Mouse (Mus musculus) cortical plate, adult 2 months (tissue): Measurements from ENCODE around the gene Serpina1e. TPM values are rescaled to one million over a fixed set of nuclear protein-coding genes. Genes with fewer than 3 reads are reported as not detected.
"Not testable (repeated sequence)": the region's sequence is repeated elsewhere in the genome, so short reads cannot be mapped to it uniquely, and the experiment has no call there.

ENCODE experiments used
- H3K27ac ChIP-seq: fragments of 200-500 bp; 2 replicates; pipeline ENCODE4 v1.5.1; 2012; ENCODE audit warnings: low read length, control low read depth, inconsistent platforms; ENCODE audit not compliant: insufficient read depth
- H3K4me1 ChIP-seq: fragments of 200-500 bp; 2 replicates; pipeline ENCODE4 v1.6.1; 2011; ENCODE audit warnings: low read length; ENCODE audit not compliant: control insufficient read depth, insufficient read depth
- H3K4me3 ChIP-seq: fragments of 200-500 bp; 2 replicates; pipeline ENCODE4 v1.5.1; 2011; ENCODE audit warnings: mild to moderate bottlenecking, low read length, control low read depth; ENCODE audit not compliant: insufficient read depth
- CTCF ChIP-seq: fragments of 200-500 bp; IDR thresholded peaks from 2 replicates; pipeline ENCODE4 v1.5.1; 2011; ENCODE audit warnings: mild to moderate bottlenecking, control low read depth, low read length; ENCODE audit not compliant: insufficient read depth; ENCODE audit errors: extremely low read depth
- POLR2A ChIP-seq: fragments of 200-500 bp; IDR thresholded peaks from 2 replicates; pipeline ENCODE4 v1.6.1; 2011; ENCODE audit warnings: mild to moderate bottlenecking, low read length, control low read depth; ENCODE audit not compliant: insufficient read depth; ENCODE audit errors: extremely low read depth
- polyA plus RNA-seq: library from polyadenylated mRNA; depleted of rRNA; stranded (reverse); fragments of >200 nt; gene quantifications from 2 replicates; pipeline ENCODE4 v1.2.3, GENCODE M21; 2012

The Serpina1e gene
- polyA plus RNA-seq, 1 experiment = not detected

DNA sequence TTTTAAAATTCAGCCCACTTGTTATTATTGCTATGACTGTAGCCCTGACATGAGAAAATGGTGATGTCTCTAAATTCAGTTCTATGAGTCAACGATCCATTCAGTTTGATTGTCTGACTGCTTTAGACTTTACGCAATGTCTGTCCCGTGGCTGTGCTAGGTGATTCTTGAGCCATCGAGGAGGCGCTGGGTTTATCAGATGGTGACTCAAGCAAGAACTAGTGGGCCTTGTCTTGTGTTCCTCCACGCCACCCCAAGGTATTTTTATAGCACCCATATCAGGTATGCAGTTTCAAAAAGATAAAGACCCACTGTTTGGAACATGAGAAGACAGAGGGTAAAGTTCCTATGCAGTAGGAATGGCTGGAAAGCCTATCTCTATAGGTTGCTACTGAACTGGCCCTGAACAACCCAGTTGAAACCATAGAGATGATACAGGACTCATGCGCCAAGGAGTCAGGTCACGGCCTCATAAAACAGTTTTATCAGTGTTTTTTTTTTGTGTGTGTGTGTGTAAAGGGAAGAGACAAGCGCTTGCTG, 10.9 kb upstream of the Serpina1e start:
- Histone ChIP-seq H3K4me3 (no peak overlapping the region), H3K27ac (no peak overlapping the region), H3K4me1 (no peaks in the 10 kb centered on the region; the same call in 1 of the 2 replicates)
- TF ChIP-seq POLR2A (no peak), CTCF (no peak)

DNA sequence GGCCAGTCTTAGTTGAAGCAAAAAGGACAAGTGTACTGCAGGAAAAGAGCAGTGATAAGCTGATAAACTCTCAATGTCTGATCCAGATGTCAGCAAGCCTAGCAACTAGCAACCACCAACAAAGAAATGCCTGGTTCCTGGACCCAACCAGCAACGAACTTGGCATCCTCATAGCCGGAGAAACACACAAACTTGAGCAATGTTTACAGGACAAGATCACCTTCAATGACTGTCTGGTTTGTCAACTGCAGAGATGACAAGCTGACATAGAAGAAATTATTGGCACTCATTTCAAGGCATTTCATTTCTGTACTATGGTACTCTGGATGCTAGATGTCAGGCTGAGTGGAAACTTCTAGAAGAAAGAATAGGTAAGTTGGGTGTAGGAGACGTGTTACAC, 8.0 kb upstream of the Serpina1e start:
- no peaks in the 10 kb centered on the region; the same call in 1 of the 2 replicates for H3K4me1 ChIP-seq
- TF ChIP-seq CTCF = no peak
- no peak overlapping the region for H3K27ac ChIP-seq
- H3K4me3 ChIP-seq = no peak overlapping the region

DNA sequence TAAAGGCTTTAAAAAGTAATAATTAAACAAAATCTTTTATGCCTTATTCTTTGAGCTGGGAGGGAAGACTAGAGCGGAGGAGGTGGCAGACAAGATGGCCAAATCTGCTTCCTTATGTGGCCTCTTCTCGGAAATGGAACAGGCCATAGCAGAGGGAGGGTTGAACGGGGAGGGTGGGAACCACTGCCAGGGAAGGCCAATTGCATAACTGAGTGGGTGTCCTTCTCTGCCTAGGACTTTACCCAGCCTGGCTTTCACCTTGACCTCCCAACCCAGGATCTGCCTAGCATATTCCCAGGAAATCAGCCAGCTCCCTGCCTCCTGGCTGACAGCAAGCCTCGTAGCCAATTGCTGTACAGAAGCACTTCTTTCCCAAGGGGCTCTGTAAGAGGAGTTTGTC, 4.5 kb upstream of the Serpina1e start:
- TF ChIP-seq CTCF (no peak), POLR2A (no peak)
- no peak overlapping the region for H3K27ac ChIP-seq
- H3K4me3 ChIP-seq = no peak overlapping the region
- H3K4me1 ChIP-seq = no peaks in the 10 kb centered on the region

DNA sequence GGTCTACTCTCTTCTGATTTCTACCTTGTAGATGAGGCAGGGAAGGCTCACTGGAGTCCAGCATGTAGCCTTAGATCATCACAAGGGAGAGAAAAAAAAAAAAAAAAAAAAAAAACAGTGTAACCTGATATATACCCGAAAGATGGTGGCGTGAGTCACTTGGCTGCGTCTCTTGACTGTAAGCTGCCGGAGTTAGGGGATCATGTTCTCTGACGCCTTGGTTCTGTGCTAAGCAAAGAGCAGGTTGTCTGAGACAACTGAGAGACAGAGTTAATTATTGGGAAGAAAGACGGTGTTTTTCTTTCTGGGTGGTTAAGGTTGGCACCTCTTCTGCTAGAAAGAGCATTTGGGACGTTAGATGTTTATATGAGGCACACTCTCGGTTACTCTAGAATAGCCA, 4.1 kb upstream of the Serpina1e start:
- Histone ChIP-seq H3K4me3 (no peak overlapping the region), H3K4me1 (no peaks in the 10 kb centered on the region), H3K27ac (no peak overlapping the region)
- TF ChIP-seq CTCF (no peak), POLR2A (no peak)

DNA sequence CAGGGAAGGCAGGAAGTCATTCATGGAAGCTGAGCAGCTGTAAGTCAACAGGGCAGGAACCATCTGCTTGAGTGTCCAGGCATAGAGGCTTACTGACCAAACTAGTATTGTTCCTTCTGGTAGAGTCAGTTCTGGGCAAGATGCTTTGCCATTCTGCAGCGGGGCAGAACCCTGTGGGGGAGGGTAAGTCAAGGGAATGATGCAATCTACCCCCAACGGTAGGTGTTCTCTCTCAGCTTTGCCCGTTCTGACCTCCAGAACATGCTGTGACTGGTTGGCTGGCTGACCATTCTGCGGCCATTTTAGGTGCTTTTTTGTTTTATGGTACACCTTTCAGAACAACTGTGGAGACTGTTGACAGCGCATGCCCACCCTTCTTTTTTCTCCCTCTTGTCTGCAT, 3.6 kb upstream of the Serpina1e start:
- no peak for TF ChIP-seq POLR2A
- TF ChIP-seq CTCF = no peak
- Histone ChIP-seq H3K27ac (no peak overlapping the region), H3K4me1 (no peaks in the 10 kb centered on the region), H3K4me3 (no peak overlapping the region)

DNA sequence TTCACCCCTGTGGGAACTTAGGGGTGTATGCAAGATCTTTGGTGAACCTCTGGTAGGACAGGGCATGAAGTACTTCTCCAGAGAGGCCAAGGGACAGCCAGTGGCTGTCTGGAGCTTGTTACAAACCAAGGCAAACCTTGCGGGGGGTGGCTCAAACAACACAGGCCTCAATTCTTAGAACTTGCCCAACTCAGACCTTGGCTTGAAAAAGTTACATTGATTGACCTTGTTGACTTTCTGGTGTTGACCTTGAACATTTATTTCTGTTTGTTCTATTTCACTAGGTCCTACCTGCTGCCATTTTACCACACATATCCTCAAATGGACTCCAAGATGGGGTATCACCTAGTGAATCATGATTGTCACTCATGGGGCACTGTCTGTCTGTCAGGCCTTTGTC, 2.9 kb upstream of the Serpina1e start:
- TF ChIP-seq POLR2A = no peak
- no peak for TF ChIP-seq CTCF
- Histone ChIP-seq H3K4me3 (no peak overlapping the region), H3K4me1 (no peaks in the 10 kb centered on the region), H3K27ac (no peak overlapping the region)

DNA sequence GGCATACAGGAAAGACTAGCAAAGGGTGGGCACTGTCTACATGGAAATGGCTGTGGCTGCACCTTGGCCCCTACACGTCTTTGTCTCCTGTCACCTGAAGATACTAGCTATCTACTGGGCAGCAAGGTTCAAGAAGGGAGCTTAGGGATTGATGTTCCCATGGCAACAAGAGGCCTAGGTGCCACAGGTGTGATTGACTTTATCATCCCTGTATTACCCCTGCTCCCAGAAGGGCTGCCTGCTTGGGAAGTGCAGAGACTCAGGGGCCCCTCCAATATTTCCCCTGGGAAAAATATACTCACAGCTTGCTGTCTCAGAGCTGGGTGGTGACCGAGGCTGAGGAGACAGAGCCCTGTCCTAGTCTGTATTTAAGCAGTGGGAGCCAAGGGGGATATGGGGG, 2.2 kb downstream of the Serpina1e start:
- H3K4me3 ChIP-seq, H3K27ac ChIP-seq, H3K4me1 ChIP-seq: not testable (repeated sequence)

DNA sequence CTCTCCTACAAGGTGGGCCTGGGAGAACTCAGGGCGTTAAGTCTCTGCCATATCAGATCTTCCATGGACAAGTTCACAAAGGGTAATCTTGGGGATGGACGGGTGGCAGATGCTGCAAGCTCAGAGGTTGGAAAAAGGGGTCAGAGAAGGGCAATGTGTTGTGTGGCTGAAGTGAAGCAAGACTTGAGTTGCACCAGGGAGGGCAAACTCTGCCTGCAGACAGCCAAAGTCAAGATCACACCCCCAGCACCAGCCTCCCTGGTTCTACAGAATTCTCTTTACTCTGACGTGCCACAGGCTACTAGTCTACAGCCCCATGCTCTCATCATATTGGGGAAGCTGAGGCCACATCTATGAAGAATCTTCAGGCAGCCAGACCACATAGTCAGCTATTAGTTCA, 5.8 kb downstream of the Serpina1e start:
- H3K4me1 ChIP-seq, H3K4me3 ChIP-seq, H3K27ac ChIP-seq: not testable (repeated sequence)

DNA sequence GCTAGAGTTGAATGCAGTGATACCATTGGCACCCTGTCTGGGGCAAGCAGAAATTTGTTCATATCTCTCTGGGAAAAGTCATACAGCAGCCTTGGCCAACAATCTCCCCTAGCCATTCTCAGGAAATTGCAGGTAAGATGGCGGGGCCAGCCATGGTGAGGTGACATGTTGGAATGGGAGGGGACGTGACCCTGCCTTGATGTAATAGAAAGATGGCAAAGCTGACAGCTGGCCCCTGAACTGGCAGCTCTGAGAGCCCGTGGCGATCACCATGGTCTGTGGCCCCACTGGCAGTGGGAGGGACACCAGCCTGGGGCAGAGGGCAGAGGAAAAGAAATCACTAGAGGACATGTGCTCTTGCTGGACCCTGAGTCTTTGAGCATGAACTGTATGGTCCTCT, 12.5 kb downstream of the Serpina1e start:
- Histone ChIP-seq H3K27ac (no peak overlapping the region), H3K4me1 (no peaks in the 10 kb centered on the region), H3K4me3 (no peak overlapping the region)
- TF ChIP-seq POLR2A (no peak), CTCF (no peak)

DNA sequence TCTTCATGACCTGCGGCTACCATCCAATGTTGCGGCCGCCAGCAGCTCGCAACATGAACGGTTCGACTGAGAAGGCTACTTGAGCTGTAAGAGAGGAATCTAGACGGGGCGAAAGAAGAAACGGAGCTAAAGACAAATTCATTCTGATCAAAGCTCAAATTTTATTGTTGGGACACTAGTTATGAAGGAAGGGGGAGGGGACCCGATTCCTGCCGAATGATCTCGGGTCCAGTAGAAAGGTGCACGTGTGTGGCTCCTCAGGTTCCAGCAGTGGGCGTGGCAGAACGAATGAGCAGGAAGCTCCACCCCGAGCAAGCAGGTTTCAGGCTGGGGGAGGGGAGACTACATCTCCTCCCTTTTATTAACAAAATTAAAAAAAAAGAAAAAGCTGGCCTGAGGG, 49.6 kb downstream of the Serpina1e start:
- not testable (repeated sequence) for H3K27ac ChIP-seq, H3K4me3 ChIP-seq, H3K4me1 ChIP-seq

DNA sequence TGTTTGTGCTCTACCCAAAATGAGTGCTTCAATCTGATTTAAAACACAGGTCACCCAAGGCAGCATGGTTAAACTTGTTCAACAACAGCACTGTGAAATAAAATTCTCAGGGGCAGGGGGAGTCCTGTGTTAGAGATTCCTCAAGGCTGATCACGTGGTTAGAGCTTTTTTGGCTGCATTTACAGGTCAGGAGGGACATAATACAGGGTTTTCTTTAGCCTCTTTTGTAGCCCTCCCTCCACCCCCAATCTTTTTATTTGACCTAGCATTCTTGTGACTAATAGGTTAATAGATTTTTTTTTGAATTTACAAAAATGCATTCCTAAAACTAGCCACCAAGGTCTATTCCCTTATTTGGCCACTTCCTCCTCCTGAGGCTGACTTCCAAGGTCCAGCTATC, 51.0 kb downstream of the Serpina1e start:
- not testable (repeated sequence) for H3K4me3 ChIP-seq, H3K4me1 ChIP-seq, H3K27ac ChIP-seq

DNA sequence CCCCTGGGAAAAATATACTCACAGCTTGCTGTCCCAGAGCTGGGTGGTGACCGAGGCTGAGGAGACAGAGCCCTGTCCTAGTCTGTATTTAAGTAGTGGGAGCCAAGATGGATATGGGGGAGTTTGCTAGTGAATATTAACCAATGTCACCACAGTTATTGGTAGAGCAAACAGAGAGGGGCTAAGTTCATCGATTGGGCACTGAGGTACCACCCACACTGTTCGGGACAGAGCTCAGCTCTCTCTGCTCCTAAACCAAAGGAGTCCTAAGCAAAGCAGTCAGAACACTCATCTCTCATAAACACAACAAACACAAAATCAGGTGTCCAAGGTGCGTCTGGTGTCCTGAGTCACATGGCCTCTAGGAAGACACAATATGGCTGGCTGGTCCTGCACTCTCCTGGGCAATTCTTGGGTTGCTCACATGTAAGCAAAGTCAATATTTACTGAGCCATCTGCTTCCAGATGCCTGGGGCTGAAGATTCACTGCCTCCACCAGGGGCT, 53.9 kb downstream of the Serpina1e start, which contains the start of gene Serpina1c:
Gene Serpina1c, minus strand, starts transcription at position 51 of the 504 bp plus-strand sequence.
- H3K4me1 ChIP-seq, H3K27ac ChIP-seq, H3K4me3 ChIP-seq: not testable (repeated sequence)

DNA sequence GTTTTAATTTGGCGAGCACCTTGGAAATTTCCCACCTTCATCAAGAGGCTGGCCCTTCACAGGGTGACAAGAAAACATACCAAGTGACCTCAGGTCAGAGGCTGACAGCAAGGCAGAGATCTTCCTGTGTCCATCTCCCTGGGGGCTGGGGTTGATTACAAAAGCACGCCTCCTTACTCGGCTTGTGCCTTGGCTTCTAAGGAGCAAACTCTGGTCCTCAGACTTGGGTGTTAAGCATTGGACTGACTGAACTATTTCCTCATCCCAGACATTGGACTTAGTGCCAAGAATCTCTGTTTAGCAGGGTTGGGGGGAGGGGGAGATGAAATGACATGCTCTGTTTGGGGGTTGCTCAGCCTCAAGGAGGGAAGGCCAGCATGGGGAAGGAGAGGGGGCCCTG, 56.8 kb downstream of the Serpina1e start:
- H3K4me3 ChIP-seq, H3K27ac ChIP-seq, H3K4me1 ChIP-seq: not testable (repeated sequence)
